Mouse (Mus musculus) T-helper 2 cell (primary cell): ENCODE measurements around the gene Taf9.

Experiments
- in situ Hi-C: fragments of 300-600 bp; cut with MboI, MseI; formaldehyde crosslinking; loops from one replicate; pipeline ENCODE4 v1.15.1; 2025; ENCODE audit warnings: high pct_unique_total_duplicates

Taf9 gene

GRCm38 (mm10) chr13:100651439-100652186 lies at the start of gene Taf9:
TSS of gene Taf9 (plus strand) at chr13:100651579.
- in situ Hi-C loops, result no loop called here

GRCm38 (mm10) chr13:100602239-100602902 lies 49.0 kb upstream of the Taf9 start:
- in situ Hi-C loops, result no loop called here

GRCm38 (mm10) chr13:100603031-100603737 lies 48.2 kb upstream of the Taf9 start:
- in situ Hi-C loops, result no loop called here

- in situ Hi-C loops, result no loop called here
Measured at GRCm38 (mm10) chr13:100603738-100604095, 47.7 kb upstream of the Taf9 start.

- in situ Hi-C loops, result no loop called here
Measured at GRCm38 (mm10) chr13:100605845-100606244, 45.5 kb upstream of the Taf9 start.

- in situ Hi-C loops, result no loop called here
Measured at GRCm38 (mm10) chr13:100607756-100608155, 43.6 kb upstream of the Taf9 start.

GRCm38 (mm10) chr13:100611266-100611665 lies 40.1 kb upstream of the Taf9 start:
- in situ Hi-C loops, result no loop called here

- in situ Hi-C loops, result no loop called here
Measured at GRCm38 (mm10) chr13:100612251-100612650, 39.1 kb upstream of the Taf9 start.

GRCm38 (mm10) chr13:100612903-100613302 lies 38.5 kb upstream of the Taf9 start:
- in situ Hi-C loops, result no loop called here

GRCm38 (mm10) chr13:100616181-100617087 lies 34.9 kb upstream of the Taf9 start, which contains the start of gene Marveld2:
TSS of gene Marveld2 (minus strand) at chr13:100616971.
- in situ Hi-C loops, result no loop called here

GRCm38 (mm10) chr13:100617583-100617982 lies 33.8 kb upstream of the Taf9 start:
- in situ Hi-C loops, result no loop called here

- in situ Hi-C loops, result no loop called here
Measured at GRCm38 (mm10) chr13:100622241-100622640, 29.1 kb upstream of the Taf9 start.

GRCm38 (mm10) chr13:100634106-100634691 lies 17.2 kb upstream of the Taf9 start:
- in situ Hi-C loops, result loop anchor here (25.0 kb wide), 1 partner anchor 572 kb away; no protein-coding TSS in a partner anchor

GRCm38 (mm10) chr13:100642471-100643209 lies 8.7 kb upstream of the Taf9 start:
- in situ Hi-C loops, result loop anchor here (10.0 to 25.0 kb wide), 2 partner anchors 580 to 1758 kb away; no protein-coding TSS in a partner anchor

- in situ Hi-C loops, result loop anchor here (10.0 to 25.0 kb wide), 2 partner anchors 586 to 1763 kb away; no protein-coding TSS in a partner anchor
Measured at GRCm38 (mm10) chr13:100648223-100648622, 3.2 kb upstream of the Taf9 start.

- in situ Hi-C loops, result no loop called here
Measured at GRCm38 (mm10) chr13:100650550-100651438, 585 bp upstream of the Taf9 start, which contains the start of the genes Ak6 and Rad17. TSS of gene Ak6 (plus strand) at chr13:100650979. TSS of gene Rad17 (minus strand) at chr13:100651051.

GRCm38 (mm10) chr13:100658091-100658490 lies 6.7 kb downstream of the Taf9 start:
- in situ Hi-C loops, result no loop called here

- in situ Hi-C loops, result no loop called here
Measured at GRCm38 (mm10) chr13:100659864-100660456, 8.6 kb downstream of the Taf9 start.
